Mouse (Mus musculus): Measurements from ENCODE around the gene Ralgapa2. TPM values are rescaled to one million over a fixed set of nuclear protein-coding genes. Genes with fewer than 3 reads are reported as not detected.

Ralgapa2 gene
- polyA plus RNA-seq, 1 experiment: 8.3 TPM

DNA sequence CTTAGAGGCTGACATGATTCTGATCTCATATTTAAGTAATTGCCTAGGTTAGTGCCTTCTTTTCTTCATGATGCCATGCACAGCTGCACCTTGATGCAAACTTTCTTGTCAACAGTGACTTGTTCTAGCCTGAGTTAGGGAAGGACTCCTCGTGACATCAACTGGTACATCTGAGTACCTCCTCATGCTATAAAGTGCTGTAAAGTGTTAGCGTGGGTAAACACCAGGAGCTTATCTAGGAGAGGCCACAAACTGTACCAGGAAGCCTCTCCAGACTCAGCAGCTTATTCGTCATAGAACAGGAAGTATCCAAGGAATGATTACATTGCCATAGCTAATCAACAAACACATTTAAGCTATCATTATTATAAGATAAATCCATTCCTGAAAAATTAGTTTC is 23.9 kb downstream of the Ralgapa2 start:
- 76% methylated on average over 3 of the region's 3 CpGs for WGBS
- Histone ChIP-seq H3K4me1 (ENCODE audit: control insufficient read depth, insufficient read depth, insufficient read length) (no peaks in the 10 kb centered on the region), H3K36me3 (ENCODE audit: control insufficient read depth, insufficient read depth, low read length) (peaks cover 4% of the 10 kb centered on the region), H3K4me3 (ENCODE audit: extremely low read depth, insufficient read depth, insufficient read length) (no peak overlapping the region), H3K27me3 (ENCODE audit: control insufficient read depth, insufficient read depth, low read length) (no peaks in the 10 kb centered on the region), H3K27ac (ENCODE audit: insufficient read depth, low read length) (no peak overlapping the region)
- no peak for DNase-seq (ENCODE audit: low read depth in 1 of 2, low spot score in 2 of 2)
- TF ChIP-seq POLR2A (IDR thresholded peaks at IDR 0.05; ENCODE audit: low read depth, low read length): no peak
- TF ChIP-seq CTCF (IDR thresholded peaks at IDR 0.05; ENCODE audit: extremely low read depth, insufficient read depth, insufficient read length, insufficient replicate concordance): no peak

DNA sequence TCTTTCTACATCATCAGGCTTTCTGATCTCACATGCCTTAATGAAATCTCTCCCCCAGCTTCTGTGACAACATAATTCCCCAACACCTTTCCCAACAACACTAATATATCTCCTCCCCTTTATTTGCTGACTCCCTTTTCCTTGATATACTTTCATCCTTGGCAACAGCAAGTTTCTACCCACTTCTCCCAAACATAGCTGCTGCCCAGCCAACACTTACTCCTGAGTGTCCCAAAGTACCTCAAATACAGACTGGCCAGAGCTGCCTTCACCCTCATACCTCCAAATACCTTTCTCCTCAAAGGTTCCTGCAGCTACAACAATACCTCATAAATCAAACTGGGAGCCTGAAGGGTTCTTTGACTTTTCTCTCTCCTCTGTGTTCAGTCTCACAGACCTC is 29.3 kb downstream of the Ralgapa2 start:
- Histone ChIP-seq H3K4me3 (ENCODE audit: extremely low read depth, insufficient read depth, insufficient read length) (no peak overlapping the region), H3K27ac (ENCODE audit: insufficient read depth, low read length) (no peak overlapping the region), H3K27me3 (ENCODE audit: control insufficient read depth, insufficient read depth, low read length) (no peaks in the 10 kb centered on the region), H3K4me1 (ENCODE audit: control insufficient read depth, insufficient read depth, insufficient read length) (no peaks in the 10 kb centered on the region), H3K36me3 (ENCODE audit: control insufficient read depth, insufficient read depth, low read length) (peaks cover 8% of the 10 kb centered on the region)
- no peak for TF ChIP-seq CTCF (IDR thresholded peaks at IDR 0.05; ENCODE audit: extremely low read depth, insufficient read depth, insufficient read length, insufficient replicate concordance)
- no peak for TF ChIP-seq POLR2A (IDR thresholded peaks at IDR 0.05; ENCODE audit: low read depth, low read length)
- no peak for DNase-seq (ENCODE audit: low read depth in 1 of 2, low spot score in 2 of 2)

DNA sequence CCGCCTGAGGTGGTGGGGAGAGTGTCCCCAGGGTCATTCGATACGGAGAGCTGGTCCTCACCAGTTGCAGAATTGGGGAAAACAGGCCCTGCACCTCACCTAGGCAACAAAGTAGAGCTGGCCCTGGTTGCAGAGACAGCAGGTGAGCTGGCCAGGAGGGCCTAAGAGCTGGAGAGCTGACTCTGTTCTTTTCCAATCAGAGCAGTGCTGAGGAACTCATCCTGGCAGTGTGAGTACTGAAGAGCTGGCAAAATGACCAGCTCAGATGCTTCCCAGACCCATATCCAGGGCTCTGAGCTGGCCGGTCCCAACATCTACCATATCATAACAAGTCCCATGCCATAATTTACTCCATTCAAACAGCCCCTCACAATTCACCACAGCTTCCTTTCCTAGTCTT is 34.7 kb downstream of the Ralgapa2 start:
- peaks cover 3% of the 10 kb centered on the region; the same call in 1 of the 2 replicates for H3K36me3 ChIP-seq (ENCODE audit: control insufficient read depth, insufficient read depth, low read length)
- 95% methylated on average over 4 of the region's 4 CpGs for WGBS
- H3K27ac ChIP-seq (ENCODE audit: insufficient read depth, low read length): no peak overlapping the region

DNA sequence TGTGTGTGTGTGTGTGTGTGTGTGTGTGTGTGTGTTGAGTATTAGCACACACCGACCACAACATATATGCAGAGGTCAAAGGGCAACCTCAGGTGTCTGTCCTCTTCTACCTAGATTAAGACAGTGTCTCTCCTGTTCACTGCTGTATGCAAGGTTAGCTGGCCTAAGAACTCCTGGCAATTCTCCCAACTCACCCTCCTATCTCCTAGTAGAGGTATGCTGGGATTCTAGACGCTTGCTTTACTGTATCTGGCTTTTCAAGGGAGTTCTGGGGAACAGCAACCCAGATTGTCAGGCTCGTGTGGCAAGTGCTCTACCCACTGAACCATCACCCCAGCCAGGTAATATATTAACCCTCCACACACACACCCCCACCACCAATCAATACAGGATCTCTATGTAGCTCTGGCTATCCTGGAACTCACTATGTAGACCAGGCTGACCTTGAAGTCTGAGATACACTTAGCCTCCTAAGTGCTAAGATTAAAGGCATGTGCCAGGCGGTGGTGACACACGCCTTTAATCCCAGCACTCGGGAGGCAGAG is 35.6 kb downstream of the Ralgapa2 start:
- Histone ChIP-seq H3K27ac (ENCODE audit: insufficient read depth, low read length) (no peak overlapping the region), H3K36me3 (ENCODE audit: control insufficient read depth, insufficient read depth, low read length) (peaks cover 4% of the 10 kb centered on the region; the same call in 1 of the 2 replicates), H3K4me3 (ENCODE audit: extremely low read depth, insufficient read depth, insufficient read length) (no peak overlapping the region), H3K4me1 (ENCODE audit: control insufficient read depth, insufficient read depth, insufficient read length) (no peaks in the 10 kb centered on the region), H3K27me3 (ENCODE audit: control insufficient read depth, insufficient read depth, low read length) (no peaks in the 10 kb centered on the region)
- TF ChIP-seq POLR2A (IDR thresholded peaks at IDR 0.05; ENCODE audit: low read depth, low read length) (no peak), CTCF (IDR thresholded peaks at IDR 0.05; ENCODE audit: extremely low read depth, insufficient read depth, insufficient read length, insufficient replicate concordance) (no peak)
- no peak for DNase-seq (ENCODE audit: low read depth in 1 of 2, low spot score in 2 of 2)
- WGBS: 86% methylated on average over 6 of the region's 6 CpGs

More for the DNA sequence above, 34.7 kb downstream of the Ralgapa2 start:
- H3K4me1 ChIP-seq (ENCODE audit: control insufficient read depth, insufficient read depth, insufficient read length): no peaks in the 10 kb centered on the region
- TF ChIP-seq CTCF (IDR thresholded peaks at IDR 0.05; ENCODE audit: extremely low read depth, insufficient read depth, insufficient read length, insufficient replicate concordance) (no peak), POLR2A (IDR thresholded peaks at IDR 0.05; ENCODE audit: low read depth, low read length) (no peak)
- no peak for DNase-seq (ENCODE audit: low read depth in 1 of 2, low spot score in 2 of 2)
- H3K27me3 ChIP-seq (ENCODE audit: control insufficient read depth, insufficient read depth, low read length): no peaks in the 10 kb centered on the region
- no peak overlapping the region for H3K4me3 ChIP-seq (ENCODE audit: extremely low read depth, insufficient read depth, insufficient read length)

DNA sequence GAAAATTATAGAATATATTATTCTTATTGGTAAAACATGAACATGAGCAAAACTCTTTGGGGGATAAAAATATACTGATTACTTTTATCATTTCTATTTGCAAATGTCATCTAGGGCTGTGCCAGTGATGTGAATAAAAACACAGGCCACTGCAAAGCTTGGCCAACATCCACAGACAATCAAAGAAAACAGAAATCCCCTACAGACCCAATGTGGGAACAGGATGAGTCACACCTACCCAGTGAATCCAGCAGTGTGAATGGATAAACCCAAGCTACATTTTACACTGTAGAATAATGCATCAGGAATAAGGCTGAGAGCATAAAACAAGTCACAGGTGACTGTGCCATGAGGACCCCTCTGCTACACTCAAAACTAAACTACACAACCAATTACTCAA is 36.1 kb downstream of the Ralgapa2 start:
- Histone ChIP-seq H3K36me3 (ENCODE audit: control insufficient read depth, insufficient read depth, low read length) (peaks cover 4% of the 10 kb centered on the region; the same call in 1 of the 2 replicates), H3K4me3 (ENCODE audit: extremely low read depth, insufficient read depth, insufficient read length) (no peak overlapping the region), H3K27me3 (ENCODE audit: control insufficient read depth, insufficient read depth, low read length) (no peaks in the 10 kb centered on the region), H3K27ac (ENCODE audit: insufficient read depth, low read length) (no peak overlapping the region), H3K4me1 (ENCODE audit: control insufficient read depth, insufficient read depth, insufficient read length) (no peaks in the 10 kb centered on the region)
- no peak for TF ChIP-seq POLR2A (IDR thresholded peaks at IDR 0.05; ENCODE audit: low read depth, low read length)
- TF ChIP-seq CTCF (IDR thresholded peaks at IDR 0.05; ENCODE audit: extremely low read depth, insufficient read depth, insufficient read length, insufficient replicate concordance): no peak
- DNase-seq (ENCODE audit: low read depth in 1 of 2, low spot score in 2 of 2): no peak

DNA sequence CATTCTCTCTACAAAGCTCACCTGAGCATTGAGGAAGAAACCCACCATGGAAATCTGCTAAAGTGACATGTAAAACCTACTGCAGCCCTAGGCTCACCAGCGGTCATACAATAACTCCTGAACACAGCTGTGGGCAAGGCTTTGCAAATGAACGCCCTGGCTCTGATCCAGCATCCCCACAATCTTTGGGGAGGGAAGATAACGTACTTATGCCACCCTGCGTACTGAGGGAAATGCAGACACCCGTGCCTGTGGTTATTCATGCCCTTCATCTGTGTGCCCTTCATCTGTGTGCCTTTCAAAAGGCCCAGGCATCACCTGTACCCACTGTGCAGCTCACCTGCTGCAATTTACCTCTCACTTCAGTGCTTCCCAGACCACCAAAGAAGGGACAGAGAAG is 41.2 kb downstream of the Ralgapa2 start:
- TF ChIP-seq POLR2A (IDR thresholded peaks at IDR 0.05; ENCODE audit: low read depth, low read length): no peak
- TF ChIP-seq CTCF (IDR thresholded peaks at IDR 0.05; ENCODE audit: extremely low read depth, insufficient read depth, insufficient read length, insufficient replicate concordance): no peak
- no peaks in the 10 kb centered on the region for H3K4me1 ChIP-seq (ENCODE audit: control insufficient read depth, insufficient read depth, insufficient read length)
- no peak overlapping the region for H3K27ac ChIP-seq (ENCODE audit: insufficient read depth, low read length)
- H3K27me3 ChIP-seq (ENCODE audit: control insufficient read depth, insufficient read depth, low read length): no peaks in the 10 kb centered on the region
- 0 out of 2 replicates have a peak, but pooled peaks cover 1% of the 10 kb centered on the region for H3K36me3 ChIP-seq (ENCODE audit: control insufficient read depth, insufficient read depth, low read length)
- H3K4me3 ChIP-seq (ENCODE audit: extremely low read depth, insufficient read depth, insufficient read length): no peak overlapping the region
- DNase-seq (ENCODE audit: low read depth in 1 of 2, low spot score in 2 of 2): no peak
- 65% methylated on average over 5 of the region's 5 CpGs for WGBS

DNA sequence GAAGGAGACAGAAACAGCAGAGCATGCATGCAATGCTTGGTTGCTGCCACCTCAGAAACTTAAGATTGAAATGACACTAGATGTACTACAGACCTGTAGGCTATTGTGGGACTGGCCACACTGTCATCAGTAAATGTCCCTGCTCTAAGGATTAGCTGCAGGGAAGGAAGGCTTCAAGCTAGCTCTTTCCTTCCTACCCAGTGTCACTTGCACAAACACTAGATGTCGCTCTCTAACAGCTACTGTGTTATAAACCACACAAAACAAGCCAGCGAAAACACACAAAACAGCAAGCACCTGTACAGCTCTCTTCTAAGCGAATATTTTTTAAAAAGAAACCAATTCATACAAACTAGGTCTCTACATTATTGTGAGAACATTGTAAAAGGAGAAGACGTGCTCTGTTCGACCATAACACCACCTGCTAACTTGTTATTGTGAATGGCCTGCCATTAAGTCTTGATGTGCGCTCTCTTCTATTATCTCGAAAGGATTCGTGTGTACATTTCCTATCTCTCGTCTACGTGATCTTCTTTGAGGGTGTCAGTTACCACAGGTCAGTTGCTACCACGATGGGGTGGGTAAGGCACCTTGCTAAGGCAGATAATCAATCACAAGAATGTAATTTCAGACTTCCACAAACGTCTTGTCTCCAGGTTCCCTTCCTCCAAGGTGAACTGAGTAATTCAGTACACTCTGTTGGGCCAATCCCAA is 42.3 kb downstream of the Ralgapa2 start:
- WGBS: 68% methylated on average over 12 of the region's 12 CpGs
- no peak overlapping the region for H3K27ac ChIP-seq (ENCODE audit: insufficient read depth, low read length)
- no peak overlapping the region for H3K4me3 ChIP-seq (ENCODE audit: extremely low read depth, insufficient read depth, insufficient read length)
- no peak for DNase-seq (ENCODE audit: low read depth in 1 of 2, low spot score in 2 of 2)
- H3K36me3 ChIP-seq (ENCODE audit: control insufficient read depth, insufficient read depth, low read length): 0 out of 2 replicates have a peak, but pooled peaks cover 1% of the 10 kb centered on the region
- H3K4me1 ChIP-seq (ENCODE audit: control insufficient read depth, insufficient read depth, insufficient read length): no peaks in the 10 kb centered on the region
- H3K27me3 ChIP-seq (ENCODE audit: control insufficient read depth, insufficient read depth, low read length): no peaks in the 10 kb centered on the region
- TF ChIP-seq CTCF (IDR thresholded peaks at IDR 0.05; ENCODE audit: extremely low read depth, insufficient read depth, insufficient read length, insufficient replicate concordance) (peak; percentile 15; the same call in 1 of the 2 replicates), POLR2A (IDR thresholded peaks at IDR 0.05; ENCODE audit: low read depth, low read length) (no peak)
